Mouse (Mus musculus): ENCODE data around the gene Jade1. TPM values are rescaled to one million over a fixed set of nuclear protein-coding genes. Genes with fewer than 3 reads are reported as not detected.
A peak's percentile ranks its signal among the peaks of the same experiment; 100 is the strongest.

Gene Jade1
- total and polyA plus RNA-seq, 2 experiments from 2014 or later = 13.9 to 16.8 TPM

DNA sequence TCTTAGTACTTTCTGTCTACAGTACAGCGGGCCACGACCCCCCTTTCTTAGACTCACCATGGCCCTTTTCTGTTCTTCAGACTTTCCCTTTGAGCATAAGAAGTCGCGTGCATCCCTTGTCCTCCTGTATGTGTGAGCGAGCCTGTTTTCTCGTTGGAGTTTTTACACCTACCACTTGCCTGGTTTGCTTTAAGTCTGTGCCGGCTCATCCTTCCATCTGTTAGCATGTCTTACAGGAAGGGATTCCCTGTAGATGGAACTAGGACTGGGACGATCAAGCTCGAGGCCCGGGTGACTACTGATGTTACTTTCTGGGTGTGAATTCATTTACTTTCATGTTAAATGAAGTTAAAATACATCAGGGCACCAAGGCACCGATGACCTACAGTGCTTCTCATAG is 17.4 kb downstream of the Jade1 start:
- Histone ChIP-seq H3K4me3 (ENCODE audit: low read depth, low read length) (no peak overlapping the region), H3K9ac (replicated peaks; ENCODE audit: low read depth, low read length) (no peak overlapping the region), H3K4me2 (ENCODE audit: low read depth, low read length) (no peak overlapping the region), H3K9me3 (replicated peaks; ENCODE audit: control insufficient read depth, low read length) (no peaks in the 10 kb centered on the region), H3K4me1 (ENCODE audit: control insufficient read depth, insufficient read depth) (peaks cover 41% of the 10 kb centered on the region), H3K27ac (ENCODE audit: low read depth) (no peak overlapping the region), H3K27me3 (ENCODE audit: control insufficient read depth, insufficient read depth, low read length) (no peaks in the 10 kb centered on the region), H3K36me3 (replicated peaks; ENCODE audit: control insufficient read depth, insufficient read depth, low read length) (no peaks in the 10 kb centered on the region)
- DNase-seq (ENCODE audit: low spot score) (no peak), ATAC-seq (ENCODE audit: insufficient read depth, low read depth) (no peak)
- TF ChIP-seq CTCF (IDR thresholded peaks at IDR 0.05; ENCODE audit: low read depth) (no peak), EP300 (IDR thresholded peaks at IDR 0.05; ENCODE audit: low read depth) (no peak)
- WGBS = 89% methylated on average over 11 of the region's 11 CpGs

DNA sequence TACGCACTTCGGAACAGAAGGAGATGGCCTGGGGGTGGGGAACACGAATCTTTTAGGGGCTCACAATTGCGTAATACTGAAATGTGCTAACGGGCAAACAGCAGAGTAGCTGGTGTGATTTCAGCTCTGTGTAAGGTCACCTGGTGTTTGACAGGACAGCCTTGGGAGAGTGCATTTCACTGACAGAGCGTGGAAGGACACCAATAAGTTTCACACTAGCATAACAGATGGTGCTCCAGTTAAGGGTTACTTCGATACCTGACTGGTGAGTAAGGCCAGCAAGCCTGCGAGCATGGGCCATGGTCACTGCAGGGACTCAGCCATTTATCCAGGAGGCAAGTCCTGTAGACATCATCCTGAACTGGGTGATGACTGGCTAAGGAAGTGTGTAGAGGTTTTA is 18.7 kb downstream of the Jade1 start:
- ATAC-seq (ENCODE audit: insufficient read depth, low read depth) (no peak), DNase-seq (ENCODE audit: low spot score) (no peak)
- WGBS = 62% methylated on average over 8 of the region's 8 CpGs
- TF ChIP-seq EP300 (IDR thresholded peaks at IDR 0.05; ENCODE audit: low read depth) (no peak), CTCF (IDR thresholded peaks at IDR 0.05; ENCODE audit: low read depth) (no peak)
- peaks cover 39% of the 10 kb centered on the region for H3K4me1 ChIP-seq (ENCODE audit: control insufficient read depth, insufficient read depth)
- no peaks in the 10 kb centered on the region for H3K9me3 ChIP-seq (replicated peaks; ENCODE audit: control insufficient read depth, low read length)
- H3K9ac ChIP-seq (replicated peaks; ENCODE audit: low read depth, low read length) = no peak overlapping the region
- H3K36me3 ChIP-seq (replicated peaks; ENCODE audit: control insufficient read depth, insufficient read depth, low read length) = no peaks in the 10 kb centered on the region
- H3K4me3 ChIP-seq (ENCODE audit: low read depth, low read length) = no peak overlapping the region
- H3K27ac ChIP-seq (ENCODE audit: low read depth) = peak overlapping the region; percentile 79
- no peaks in the 10 kb centered on the region for H3K27me3 ChIP-seq (ENCODE audit: control insufficient read depth, insufficient read depth, low read length)
- no peak overlapping the region for H3K4me2 ChIP-seq (ENCODE audit: low read depth, low read length)

DNA sequence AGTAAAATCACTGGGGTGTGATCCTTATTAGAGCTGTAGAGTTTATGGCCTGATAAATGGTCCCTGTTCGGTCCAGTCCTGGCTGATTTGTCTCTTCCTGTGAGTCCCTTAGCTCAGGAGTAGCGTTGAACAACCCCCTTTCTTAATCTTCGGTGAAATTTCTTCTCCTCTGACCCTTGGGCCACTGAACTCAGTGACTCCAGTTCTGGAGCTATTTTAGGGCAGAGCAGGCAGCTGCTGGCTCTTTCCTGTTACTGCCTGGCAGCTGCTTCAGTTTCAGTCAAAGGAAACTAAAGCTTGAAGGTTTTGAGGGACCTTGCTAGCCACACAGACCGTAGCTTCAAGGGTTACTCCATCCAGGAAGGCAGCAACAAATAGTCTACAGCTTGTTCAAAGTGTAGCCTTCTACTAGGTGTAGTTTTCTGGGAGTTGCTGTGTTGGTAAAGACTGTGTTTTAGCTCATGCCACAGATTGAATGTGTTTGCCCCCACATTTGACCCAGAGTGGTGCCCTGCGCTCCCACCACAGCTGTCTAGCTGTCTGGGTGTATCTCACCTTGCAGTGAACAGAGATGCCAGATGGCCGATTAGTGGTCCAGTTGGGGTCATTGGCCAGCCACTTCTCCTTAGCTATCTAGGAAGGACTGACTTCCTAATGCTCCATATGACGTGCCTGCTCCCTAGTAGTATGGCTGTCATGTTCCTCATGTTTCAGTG is 19.3 kb downstream of the Jade1 start:
- H3K36me3 ChIP-seq (replicated peaks; ENCODE audit: control insufficient read depth, insufficient read depth, low read length) = no peaks in the 10 kb centered on the region
- H3K27me3 ChIP-seq (ENCODE audit: control insufficient read depth, insufficient read depth, low read length) = no peaks in the 10 kb centered on the region
- ATAC-seq (ENCODE audit: insufficient read depth, low read depth) (peak; percentile 68), DNase-seq (ENCODE audit: low spot score) (peak; percentile 63)
- no peak overlapping the region for H3K4me3 ChIP-seq (ENCODE audit: low read depth, low read length)
- H3K27ac ChIP-seq (ENCODE audit: low read depth) = peak overlapping the region; percentile 79
- peaks cover 44% of the 10 kb centered on the region for H3K4me1 ChIP-seq (ENCODE audit: control insufficient read depth, insufficient read depth)
- TF ChIP-seq CTCF (IDR thresholded peaks at IDR 0.05; ENCODE audit: low read depth) (no peak), EP300 (IDR thresholded peaks at IDR 0.05; ENCODE audit: low read depth) (no peak)
- peak overlapping the region; percentile 41; the same call in 1 of the 2 replicates for H3K9ac ChIP-seq (replicated peaks; ENCODE audit: low read depth, low read length)
- WGBS = 27% methylated on average over 7 of the region's 7 CpGs
- H3K4me2 ChIP-seq (ENCODE audit: low read depth, low read length) = no peak overlapping the region
- no peaks in the 10 kb centered on the region for H3K9me3 ChIP-seq (replicated peaks; ENCODE audit: control insufficient read depth, low read length)

DNA sequence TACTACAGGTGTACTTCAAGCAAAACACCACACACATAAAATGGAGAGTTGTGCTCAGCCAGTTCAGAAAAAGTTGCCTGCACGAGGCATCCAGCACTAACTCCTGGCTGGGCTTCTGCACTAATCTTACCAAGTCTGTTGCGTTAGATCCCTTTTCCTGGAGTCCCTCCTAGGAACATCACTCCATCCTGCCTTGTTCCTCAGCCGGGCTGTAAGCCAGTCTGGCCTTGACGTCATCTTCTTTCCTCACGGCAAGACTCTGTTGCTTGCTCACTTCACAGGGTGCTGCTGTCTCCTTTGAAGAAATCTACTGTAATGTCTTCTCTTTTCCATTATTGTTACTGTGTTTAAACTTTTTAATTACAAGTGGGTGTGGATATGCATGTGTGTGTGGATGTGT is 20.4 kb downstream of the Jade1 start:
- no peaks in the 10 kb centered on the region for H3K9me3 ChIP-seq (replicated peaks; ENCODE audit: control insufficient read depth, low read length)
- no peak overlapping the region for H3K4me3 ChIP-seq (ENCODE audit: low read depth, low read length)
- TF ChIP-seq CTCF (IDR thresholded peaks at IDR 0.05; ENCODE audit: low read depth) = no peak
- no peak for TF ChIP-seq EP300 (IDR thresholded peaks at IDR 0.05; ENCODE audit: low read depth)
- H3K27me3 ChIP-seq (ENCODE audit: control insufficient read depth, insufficient read depth, low read length) = no peaks in the 10 kb centered on the region
- no peak overlapping the region for H3K4me2 ChIP-seq (ENCODE audit: low read depth, low read length)
- DNase-seq (ENCODE audit: low spot score) (no peak), ATAC-seq (ENCODE audit: insufficient read depth, low read depth) (no peak)
- peaks cover 41% of the 10 kb centered on the region for H3K4me1 ChIP-seq (ENCODE audit: control insufficient read depth, insufficient read depth)
- H3K27ac ChIP-seq (ENCODE audit: low read depth) = 0 out of 2 replicates have a peak overlapping the region, but pooled peaks have one; percentile 6
- H3K9ac ChIP-seq (replicated peaks; ENCODE audit: low read depth, low read length) = no peak overlapping the region
- 42% methylated on average over 5 of the region's 5 CpGs for WGBS
- H3K36me3 ChIP-seq (replicated peaks; ENCODE audit: control insufficient read depth, insufficient read depth, low read length) = no peaks in the 10 kb centered on the region

DNA sequence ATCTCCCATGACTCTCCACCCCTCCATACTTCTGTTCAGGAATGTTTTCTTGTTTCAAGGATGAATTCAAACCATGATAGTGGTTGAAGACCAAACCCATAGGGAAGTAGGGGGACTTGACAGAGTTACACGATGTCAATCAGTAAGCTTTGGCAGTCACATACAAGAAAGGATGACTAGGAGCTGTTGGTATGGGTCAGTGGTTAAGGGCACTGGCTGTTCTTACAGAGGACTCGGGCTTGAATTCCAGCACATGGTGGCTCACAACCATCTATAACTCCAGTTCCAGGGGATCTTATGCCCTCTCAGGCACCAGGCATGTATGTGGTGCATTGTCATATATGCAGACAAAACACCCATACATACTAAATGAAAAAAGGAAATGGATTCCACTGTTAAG is 21.7 kb downstream of the Jade1 start:
- H3K4me3 ChIP-seq (ENCODE audit: low read depth, low read length) = no peak overlapping the region
- DNase-seq (ENCODE audit: low spot score) (no peak), ATAC-seq (ENCODE audit: insufficient read depth, low read depth) (no peak)
- no peaks in the 10 kb centered on the region for H3K36me3 ChIP-seq (replicated peaks; ENCODE audit: control insufficient read depth, insufficient read depth, low read length)
- 78% methylated on average over 2 of the region's 2 CpGs for WGBS
- H3K9ac ChIP-seq (replicated peaks; ENCODE audit: low read depth, low read length) = no peak overlapping the region
- H3K27me3 ChIP-seq (ENCODE audit: control insufficient read depth, insufficient read depth, low read length) = no peaks in the 10 kb centered on the region
- peaks cover 40% of the 10 kb centered on the region for H3K4me1 ChIP-seq (ENCODE audit: control insufficient read depth, insufficient read depth)
- H3K27ac ChIP-seq (ENCODE audit: low read depth) = no peak overlapping the region
- TF ChIP-seq CTCF (IDR thresholded peaks at IDR 0.05; ENCODE audit: low read depth) (no peak), EP300 (IDR thresholded peaks at IDR 0.05; ENCODE audit: low read depth) (no peak)
- H3K9me3 ChIP-seq (replicated peaks; ENCODE audit: control insufficient read depth, low read length) = no peaks in the 10 kb centered on the region
- no peak overlapping the region for H3K4me2 ChIP-seq (ENCODE audit: low read depth, low read length)

DNA sequence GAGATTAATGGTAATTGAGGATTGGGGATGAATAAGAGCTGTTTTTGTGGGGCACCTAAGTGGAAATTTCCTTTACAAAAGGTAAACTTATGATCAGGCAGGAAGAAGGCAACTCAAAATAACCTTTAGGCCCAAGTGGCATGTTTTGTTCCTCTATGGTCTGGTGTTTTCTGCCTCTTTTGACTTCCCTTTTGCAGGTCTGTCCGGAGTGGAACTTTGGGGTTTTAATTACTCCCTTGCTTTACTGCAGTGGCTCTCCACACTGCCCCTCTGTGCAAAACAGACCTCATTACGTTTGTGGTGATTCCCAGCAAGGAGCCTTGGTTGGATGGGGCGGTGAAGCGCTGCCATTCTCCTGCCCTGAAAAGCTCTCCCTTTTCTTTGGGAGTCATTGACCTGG is 24.3 kb downstream of the Jade1 start:
- H3K27me3 ChIP-seq (ENCODE audit: control insufficient read depth, insufficient read depth, low read length) = no peaks in the 10 kb centered on the region
- H3K4me3 ChIP-seq (ENCODE audit: low read depth, low read length) = no peak overlapping the region
- ATAC-seq (ENCODE audit: insufficient read depth, low read depth) (no peak), DNase-seq (ENCODE audit: low spot score) (no peak)
- H3K4me2 ChIP-seq (ENCODE audit: low read depth, low read length) = no peak overlapping the region
- peaks cover 30% of the 10 kb centered on the region for H3K4me1 ChIP-seq (ENCODE audit: control insufficient read depth, insufficient read depth)
- no peak overlapping the region; the same call in 1 of the 2 replicates for H3K27ac ChIP-seq (ENCODE audit: low read depth)
- no peak overlapping the region for H3K9ac ChIP-seq (replicated peaks; ENCODE audit: low read depth, low read length)
- TF ChIP-seq CTCF (IDR thresholded peaks at IDR 0.05; ENCODE audit: low read depth) = no peak
- TF ChIP-seq EP300 (IDR thresholded peaks at IDR 0.05; ENCODE audit: low read depth) = no peak
- no peaks in the 10 kb centered on the region for H3K36me3 ChIP-seq (replicated peaks; ENCODE audit: control insufficient read depth, insufficient read depth, low read length)
- WGBS = 77% methylated on average over 4 of the region's 4 CpGs
- H3K9me3 ChIP-seq (replicated peaks; ENCODE audit: control insufficient read depth, low read length) = no peaks in the 10 kb centered on the region

Data from heart, postnatal 0 days (tissue).